Mouse (Mus musculus) C2C12 (cell line): Measurements from ENCODE around the gene Isg15. TPM values are rescaled to one million over a fixed set of nuclear protein-coding genes. Genes with fewer than 3 reads are reported as not detected.

ENCODE experiments used
- H3K27me3 ChIP-seq: one replicate; pipeline ENCODE4 v1.6.1; 2011; ENCODE audit not compliant: control insufficient read depth, insufficient read depth, insufficient read length
- H3K36me3 ChIP-seq: one replicate; pipeline ENCODE4 v1.6.1; 2011; ENCODE audit not compliant: control insufficient read depth, insufficient read depth
- H3K4me3 ChIP-seq: one replicate; pipeline ENCODE4 v1.5.1; 2011; ENCODE audit warnings: mild to moderate bottlenecking, control low read depth; ENCODE audit not compliant: poor library complexity, insufficient read depth, severe bottlenecking
- H3K79me2 ChIP-seq: one replicate; pipeline ENCODE4 v1.6.1; 2011; ENCODE audit not compliant: control insufficient read depth, insufficient read depth
- H3K79me3 ChIP-seq: one replicate; pipeline ENCODE4 v1.6.1; 2011; ENCODE audit warnings: low read depth, control low read depth
- H3ac ChIP-seq: one replicate; pipeline ENCODE3; 2011; ENCODE audit warnings: low read depth; ENCODE audit not compliant: control insufficient read depth, insufficient read length
- CEBPB ChIP-seq: IDR thresholded peaks from one replicate; pipeline ENCODE4 v1.6.1; 2011; ENCODE audit warnings: low read depth, mild to moderate bottlenecking, control low read depth, moderate library complexity
- CTCF ChIP-seq: IDR thresholded peaks from one replicate; pipeline ENCODE4 v1.5.1; 2011; ENCODE audit not compliant: control insufficient read depth, insufficient read depth, insufficient read length
- FOSL1 ChIP-seq: IDR thresholded peaks from one replicate; pipeline ENCODE4 v1.8.0; 2011; ENCODE audit warnings: mild to moderate bottlenecking, low read length; ENCODE audit not compliant: poor library complexity, insufficient read depth, severe bottlenecking
- MAX ChIP-seq: IDR thresholded peaks from one replicate; pipeline ENCODE4 v1.6.1; 2011; ENCODE audit warnings: mild to moderate bottlenecking, control low read depth
- MYOD1 ChIP-seq: IDR thresholded peaks from one replicate; pipeline ENCODE4 v1.6.1; 2011; ENCODE audit warnings: low read depth; ENCODE audit not compliant: control insufficient read depth, insufficient read length
- MYOG ChIP-seq: IDR thresholded peaks from one replicate; pipeline ENCODE4 v1.6.1; 2011; ENCODE audit not compliant: control insufficient read depth, insufficient read length; ENCODE audit errors: extremely low read depth
- USF1 ChIP-seq: IDR thresholded peaks from one replicate; pipeline ENCODE4 v1.6.1; 2011; ENCODE audit warnings: low read depth, mild to moderate bottlenecking, control low read depth, moderate library complexity
- polyA plus RNA-seq: library from polyadenylated mRNA; unstranded; fragments of >200 nt; fragmentation: generic; extraction: Trizol; gene quantifications from one replicate; pipeline ENCODE4 v1.2.1, GENCODE M21; 2012; ENCODE audit warnings: missing spikeins

Gene Isg15
- polyA plus RNA-seq, 1 experiment = 1.0 TPM

- Histone ChIP-seq H3K36me3 (no peaks in the 10 kb centered on the region), H3K27me3 (peaks cover 15% of the 10 kb centered on the region), H3K79me2 (no peaks in the 10 kb centered on the region), H3K79me3 (no peaks in the 10 kb centered on the region), H3K4me3 (no peak overlapping the region), H3ac (no peak overlapping the region)
- no peak for TF ChIP-seq CEBPB
- TF ChIP-seq MAX = no peak
- TF ChIP-seq MYOG = no peak
- TF ChIP-seq CTCF = no peak
- no peak for TF ChIP-seq USF1
- no peak for TF ChIP-seq FOSL1
- TF ChIP-seq MYOD1 = no peak
These were observed 19.3 kb upstream of the Isg15 start for GRCm38 (mm10) chr4:156219936-156220335.

DNA sequence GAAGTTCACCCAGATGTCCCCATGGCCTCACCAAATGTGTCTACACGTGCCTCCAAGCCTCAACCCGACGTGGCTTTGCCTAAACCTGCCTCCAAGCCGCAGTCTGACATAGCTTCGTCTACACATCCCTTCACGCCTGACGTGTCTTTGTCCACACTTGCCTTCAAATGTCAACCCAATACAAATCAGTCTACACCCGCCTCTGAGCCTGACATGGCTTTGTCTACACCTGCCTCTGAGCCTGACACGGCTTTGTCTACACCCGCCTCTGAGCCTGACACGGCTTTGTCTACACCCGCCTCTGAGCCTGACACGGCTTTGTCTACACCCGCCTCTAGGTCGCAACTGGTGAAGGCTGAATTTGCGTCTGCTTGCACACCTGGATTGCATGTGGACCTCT lies 17.2 kb upstream of the Isg15 start:
- H3K79me2 ChIP-seq = no peaks in the 10 kb centered on the region
- H3K79me3 ChIP-seq = no peaks in the 10 kb centered on the region
- TF ChIP-seq MYOD1 = no peak
- TF ChIP-seq MYOG = no peak
- no peak for TF ChIP-seq CEBPB
- TF ChIP-seq MAX = no peak
- no peak for TF ChIP-seq USF1
- no peak for TF ChIP-seq FOSL1
- TF ChIP-seq CTCF = no peak

DNA sequence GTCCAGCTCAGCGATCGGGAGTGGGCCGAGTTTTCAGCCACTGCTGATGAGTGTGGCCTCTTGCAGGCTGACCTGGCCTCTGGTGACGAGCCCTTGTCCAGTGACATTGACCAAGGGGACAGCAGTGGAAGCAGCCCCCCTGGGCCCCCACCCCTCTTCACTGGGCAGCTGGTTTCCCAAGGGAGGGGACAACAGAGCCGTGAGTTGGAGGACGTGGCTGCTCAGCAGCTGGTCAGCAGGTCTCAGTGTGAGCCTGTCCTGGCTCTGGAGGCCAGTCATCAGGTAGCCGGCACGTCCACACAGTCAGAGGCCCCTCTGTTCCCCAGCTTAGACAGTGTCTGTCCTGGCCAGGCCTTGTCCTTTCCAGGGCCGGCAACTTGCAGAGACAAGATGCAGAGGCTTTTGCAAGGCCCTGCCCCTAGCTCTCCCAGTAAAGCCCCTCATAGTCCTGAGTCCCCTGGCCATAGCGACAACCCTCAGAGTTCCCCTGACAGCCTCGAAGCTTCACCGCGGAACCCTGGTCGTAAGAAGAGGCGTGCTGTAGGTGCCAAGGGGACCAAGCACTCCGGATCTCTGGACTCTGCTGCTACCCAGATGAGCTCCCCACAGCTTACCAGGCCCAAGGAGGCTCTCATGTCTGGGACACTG lies 16.5 kb upstream of the Isg15 start:
- no peak for TF ChIP-seq FOSL1
- no peak for TF ChIP-seq USF1
- no peak for TF ChIP-seq MYOD1
- TF ChIP-seq MYOG = no peak
- TF ChIP-seq CEBPB = no peak
- Histone ChIP-seq H3K79me2 (no peaks in the 10 kb centered on the region), H3K79me3 (no peaks in the 10 kb centered on the region)

More for the DNA sequence above, 17.2 kb upstream of the Isg15 start:
- Histone ChIP-seq H3K36me3 (no peaks in the 10 kb centered on the region), H3ac (no peak overlapping the region), H3K4me3 (no peak overlapping the region), H3K27me3 (peaks cover 15% of the 10 kb centered on the region)

GRCm38 (mm10) chr4:156216196-156216595 lies 15.6 kb upstream of the Isg15 start:
- no peak overlapping the region for H3ac ChIP-seq
- no peak overlapping the region for H3K4me3 ChIP-seq
- H3K36me3 ChIP-seq = no peaks in the 10 kb centered on the region
- no peaks in the 10 kb centered on the region for H3K79me3 ChIP-seq
- peaks cover 15% of the 10 kb centered on the region for H3K27me3 ChIP-seq
- no peak for TF ChIP-seq CTCF
- TF ChIP-seq CEBPB = no peak
- TF ChIP-seq MYOG = no peak
- no peak for TF ChIP-seq MYOD1
- TF ChIP-seq USF1 = no peak
- TF ChIP-seq FOSL1 = no peak
- no peak for TF ChIP-seq MAX
- H3K79me2 ChIP-seq = no peaks in the 10 kb centered on the region

More for the DNA sequence above, 16.5 kb upstream of the Isg15 start:
- no peaks in the 10 kb centered on the region for H3K36me3 ChIP-seq
- no peak overlapping the region for H3ac ChIP-seq
- no peak overlapping the region for H3K4me3 ChIP-seq
- peaks cover 15% of the 10 kb centered on the region for H3K27me3 ChIP-seq

- TF ChIP-seq CEBPB = no peak
- TF ChIP-seq MAX = no peak
- TF ChIP-seq USF1 = no peak
- TF ChIP-seq FOSL1 = no peak
- no peak for TF ChIP-seq MYOD1
- no peak for TF ChIP-seq CTCF
- TF ChIP-seq MYOG = no peak
- H3K79me2 ChIP-seq = no peaks in the 10 kb centered on the region
- no peak within 1 kb of the TSS for H3K4me3 ChIP-seq
- H3K27me3 ChIP-seq = peaks cover 15% of the 10 kb centered on the region
- no peaks in the 10 kb centered on the region for H3K36me3 ChIP-seq
- no peaks in the 10 kb centered on the region for H3K79me3 ChIP-seq
- no peak within 1 kb of the TSS for H3ac ChIP-seq
These were observed 15.0 kb upstream of the Isg15 start, which contains the start of gene Perm1 for GRCm38 (mm10) chr4:156215649-156216048. TSS of gene Perm1 (plus strand) at chr4:156215868.

GRCm38 (mm10) chr4:156213134-156213533 lies 12.5 kb upstream of the Isg15 start:
- Histone ChIP-seq H3K4me3 (no peak overlapping the region), H3K79me2 (no peaks in the 10 kb centered on the region), H3K36me3 (no peaks in the 10 kb centered on the region), H3K27me3 (peaks cover 18% of the 10 kb centered on the region), H3K79me3 (no peaks in the 10 kb centered on the region), H3ac (no peak overlapping the region)
- no peak for TF ChIP-seq CTCF
